Mouse (Mus musculus): ENCODE results near the gene Zfp985. TPM values are rescaled to one million over a fixed set of nuclear protein-coding genes. Genes with fewer than 3 reads are reported as not detected.

Gene Zfp985
- polyA plus RNA-seq, 1 experiment from 2014 or later, result 0.47 TPM

Other genes with a start within 250 kb of the Zfp985 start
- gene Zfp988, start 247.6 kb upstream of the Zfp985 start, polyA plus RNA-seq (2014; fragmentation: Nextera tagmentation; extraction: Ambion mirVana), result 0.32 and 0.34 TPM in 2 replicates
- gene Zfp978, start 192.0 kb upstream of the Zfp985 start, polyA plus RNA-seq (2014; fragmentation: Nextera tagmentation; extraction: Ambion mirVana), result 0.27 TPM in 1 of 2 replicates, not detected in the other
- gene Zfp982, start 60.9 kb upstream of the Zfp985 start, polyA plus RNA-seq (2014; fragmentation: Nextera tagmentation; extraction: Ambion mirVana), result 8.6 and 10.7 TPM in 2 replicates
- 0.50 and 0.72 TPM in 2 replicates for gene Gm16503, start 13.1 kb upstream of the Zfp985 start, polyA plus RNA-seq (2014; fragmentation: Nextera tagmentation; extraction: Ambion mirVana)
- gene Zfp979, start 89.2 kb downstream of the Zfp985 start, polyA plus RNA-seq (2014; fragmentation: Nextera tagmentation; extraction: Ambion mirVana), result 5.4 and 5.5 TPM in 2 replicates
- not detected in 2 replicates for gene Zfp534, start 149.3 kb downstream of the Zfp985 start, polyA plus RNA-seq (2014; fragmentation: Nextera tagmentation; extraction: Ambion mirVana)

Measured in kidney, embryonic 14.5 days (tissue).